Comparison of ENCODE assay signal across 9 mouse cellular contexts in the genomic region with DNA sequence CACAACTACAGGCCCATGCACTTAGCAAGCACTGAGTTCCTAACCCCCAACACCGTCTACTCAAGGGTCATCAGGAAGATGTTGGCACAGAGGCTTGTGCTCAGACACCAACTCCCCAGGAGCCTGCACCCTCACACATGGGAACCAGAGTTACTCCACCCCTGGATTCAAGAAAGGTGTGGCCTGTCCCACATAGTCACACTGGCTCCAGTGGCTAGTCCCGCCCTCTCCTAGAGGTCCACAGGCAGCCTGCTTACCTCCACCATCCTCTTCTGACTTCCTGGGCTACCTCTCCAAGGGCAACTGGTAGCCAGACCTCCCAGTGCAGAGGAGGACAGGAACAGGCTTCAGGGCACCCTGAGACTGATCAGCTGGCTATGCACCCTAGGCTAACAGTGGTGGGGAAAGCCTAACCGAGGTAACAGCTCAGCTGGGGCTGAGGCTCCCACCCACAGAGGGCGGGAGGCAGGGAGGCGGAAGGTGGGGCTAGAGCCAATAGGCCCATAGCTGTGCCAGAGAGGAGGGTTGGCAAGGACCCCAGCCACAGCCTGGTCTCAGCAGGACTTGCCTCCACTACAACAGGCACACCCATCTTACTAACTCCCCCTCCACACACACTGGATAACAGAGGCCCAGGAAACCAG. TPM values are rescaled to one million over a fixed set of nuclear protein-coding genes. Genes with fewer than 3 reads are reported as not detected.
DNase-seq lines count a peak whose midpoint lies in the region; ATAC-seq lines count a peak whose summit lies in the region.
"Had no signal": no experiment of that assay in that cellular context is flagged by ENCODE, and none has a peak within 500 bp of the region (broad histone marks: within the 10 kb centered on the region; RNA-seq: fewer than 3 reads in every experiment).

No protein-coding gene starts in this region.

- no peaks in the 10 kb centered on the region for H3K36me3 ChIP-seq in heart, embryonic 11.5 days (ENCODE audit: control insufficient read depth, insufficient read depth, low read length)
- H3K36me3 ChIP-seq in kidney, embryonic 16.5 days (ENCODE audit: insufficient read depth, low read length): peaks cover 6% of the 10 kb centered on the region; the same call in 1 of the 2 replicates

- WGBS in heart, embryonic 11.5 days (ENCODE audit: insufficient replicate concordance): 69% methylated on average over 5 of the region's 5 CpGs
- 75% methylated on average over 5 of the region's 5 CpGs for WGBS in kidney, embryonic 16.5 days

- H3K4me3 ChIP-seq in heart, embryonic 11.5 days (ENCODE audit: low read depth, low read length): no peak overlapping the region
- H3K4me3 ChIP-seq in kidney, embryonic 16.5 days (ENCODE audit: low read length): no peak overlapping the region

- no peak overlapping the region for H3K9ac ChIP-seq in heart, embryonic 11.5 days (ENCODE audit: low read depth, low read length)
- no peak overlapping the region for H3K9ac ChIP-seq in kidney, embryonic 16.5 days (replicated peaks; ENCODE audit: low read length)

- H3K9me3 ChIP-seq in heart, embryonic 11.5 days (replicated peaks; ENCODE audit: control insufficient read depth, low read length): no peaks in the 10 kb centered on the region
- H3K9me3 ChIP-seq in kidney, embryonic 16.5 days (ENCODE audit: low read length): no peaks in the 10 kb centered on the region

- H3K4me1 ChIP-seq in heart, embryonic 11.5 days (ENCODE audit: control insufficient read depth, insufficient read depth, low read length): peaks cover 62% of the 10 kb centered on the region
- peaks cover 84% of the 10 kb centered on the region for H3K4me1 ChIP-seq in kidney, embryonic 16.5 days (ENCODE audit: insufficient read depth, low read length)

- peak; percentile 63 for DNase-seq in adrenal gland, postnatal 14 days
- DNase-seq in adrenal gland, postnatal 25 days: no peak
- DNase-seq in c-Kit-positive CD71-positive TER-119-positive erythroid progenitor cells, embryonic 14.5 days (ENCODE audit: low spot score): peak; percentile 62
- DNase-seq in lung, adult 18-20 months: peak; percentile 89 to 93
- peak; percentile 67 for DNase-seq in testis, postnatal 14 days (ENCODE audit: low spot score)
- DNase-seq in retina, postnatal 1 day: no peak

- peak overlapping the region; percentile 76; the same call in 1 of the 2 replicates for H3K27ac ChIP-seq in heart, embryonic 11.5 days (ENCODE audit: low read depth, low read length)
- peak overlapping the region; percentile 97 for H3K27ac ChIP-seq in kidney, embryonic 16.5 days (ENCODE audit: low read length)

- H3K27me3 ChIP-seq in heart, embryonic 11.5 days (ENCODE audit: control insufficient read depth, insufficient read depth, low read length): no peaks in the 10 kb centered on the region
- H3K27me3 ChIP-seq in kidney, embryonic 16.5 days (ENCODE audit: insufficient read depth, low read length): no peaks in the 10 kb centered on the region

- ATAC-seq in heart, embryonic 11.5 days (replicated peaks; ENCODE audit: insufficient number of reproducible peaks, low FRiP score, low TSS enrichment): no peak
- ATAC-seq in kidney, embryonic 16.5 days (ENCODE audit: low FRiP score, low TSS enrichment): peak; percentile 74

- no peak overlapping the region for H3K4me2 ChIP-seq in heart, embryonic 11.5 days
- H3K4me2 ChIP-seq in kidney, embryonic 16.5 days (replicated peaks; ENCODE audit: low read depth, low read length): 0 out of 2 replicates have a peak overlapping the region, but pooled peaks have one; percentile 1

RNA-seq across cellular contexts. Expression of a gene that starts 21.6 kb away (rescaled TPM):
- total RNA-seq in adrenal gland, postnatal 14 days (2021): 52.3 and 56.3 TPM in 2 replicates
- 66.6 and 69.4 TPM in 2 replicates for total RNA-seq in adrenal gland, postnatal 25 days (2021)
- polyA plus RNA-seq in heart, embryonic 11.5 days (2014; fragmentation: Nextera tagmentation; extraction: Ambion mirVana): 22.2 and 22.8 TPM in 2 replicates
- 16.7 and 20.7 TPM in 2 replicates for polyA plus RNA-seq in kidney, embryonic 16.5 days (2015; fragmentation: Nextera tagmentation; extraction: Ambion mirVana)

RNA-seq across cellular contexts. Expression of a gene that starts 21.6 kb away (rescaled TPM):
- 22.0 and 25.6 TPM in 2 replicates for total RNA-seq in adrenal gland, postnatal 14 days (2021)
- total RNA-seq in adrenal gland, postnatal 25 days (2021): 32.0 and 35.2 TPM in 2 replicates
- 25.4 and 27.6 TPM in 2 replicates for polyA plus RNA-seq in heart, embryonic 11.5 days (2014; fragmentation: Nextera tagmentation; extraction: Ambion mirVana)
- 78.4 and 79.6 TPM in 2 replicates for polyA plus RNA-seq in kidney, embryonic 16.5 days (2015; fragmentation: Nextera tagmentation; extraction: Ambion mirVana)

RNA-seq across cellular contexts. Expression of a gene that starts 29.3 kb away (rescaled TPM):
- total RNA-seq in adrenal gland, postnatal 14 days (2021): 0.41 TPM in 1 of 2 replicates, not detected in the other
- not detected in 2 replicates for total RNA-seq in adrenal gland, postnatal 25 days (2021)
- not detected in 2 replicates for polyA plus RNA-seq in heart, embryonic 11.5 days (2014; fragmentation: Nextera tagmentation; extraction: Ambion mirVana)
- polyA plus RNA-seq in kidney, embryonic 16.5 days (2015; fragmentation: Nextera tagmentation; extraction: Ambion mirVana): 0.18 TPM in 1 of 2 replicates, not detected in the other

RNA-seq across cellular contexts. Expression of a gene that starts 35.7 kb away (rescaled TPM):
- not detected in 2 replicates for total RNA-seq in adrenal gland, postnatal 14 days (2021)
- not detected in 2 replicates for total RNA-seq in adrenal gland, postnatal 25 days (2021)
- polyA plus RNA-seq in heart, embryonic 11.5 days (2014; fragmentation: Nextera tagmentation; extraction: Ambion mirVana): not detected in 2 replicates
- not detected in 2 replicates for polyA plus RNA-seq in kidney, embryonic 16.5 days (2015; fragmentation: Nextera tagmentation; extraction: Ambion mirVana)
- polyA plus RNA-seq: cerebellum, adult 2 months had no signal

RNA-seq across cellular contexts. Expression of a gene that starts 53.8 kb away (rescaled TPM):
- not detected in 2 replicates for total RNA-seq in adrenal gland, postnatal 14 days (2021)
- total RNA-seq in adrenal gland, postnatal 25 days (2021): not detected in 2 replicates
- not detected in 2 replicates for polyA plus RNA-seq in heart, embryonic 11.5 days (2014; fragmentation: Nextera tagmentation; extraction: Ambion mirVana)
- polyA plus RNA-seq in kidney, embryonic 16.5 days (2015; fragmentation: Nextera tagmentation; extraction: Ambion mirVana): not detected in 2 replicates
- polyA plus RNA-seq: cerebellum, adult 2 months had no signal

Comparison
In these comparisons a context has a peak if more than half of its experiments do, and no peak if none do; other contexts are left out.
1. DNase-seq: peak in adrenal gland, postnatal 14 days (single experiment), c-Kit-positive CD71-positive TER-119-positive erythroid progenitor cells, embryonic 14.5 days (single experiment), lung, adult 18-20 months (2 of 2) and testis, postnatal 14 days (single experiment); none in adrenal gland, postnatal 25 days (single experiment) and retina, postnatal 1 day (single experiment).